Mouse (Mus musculus): ENCODE data around the gene Fam81a.

- TF ChIP-seq CTCF (IDR thresholded peaks at IDR 0.05) = no peak
- no peak for TF ChIP-seq EP300 (IDR thresholded peaks at IDR 0.05)
Observed at GRCm38 (mm10) chr9:70048280-70048679, 94.1 kb downstream of the Fam81a start.
